In the genomic region with DNA sequence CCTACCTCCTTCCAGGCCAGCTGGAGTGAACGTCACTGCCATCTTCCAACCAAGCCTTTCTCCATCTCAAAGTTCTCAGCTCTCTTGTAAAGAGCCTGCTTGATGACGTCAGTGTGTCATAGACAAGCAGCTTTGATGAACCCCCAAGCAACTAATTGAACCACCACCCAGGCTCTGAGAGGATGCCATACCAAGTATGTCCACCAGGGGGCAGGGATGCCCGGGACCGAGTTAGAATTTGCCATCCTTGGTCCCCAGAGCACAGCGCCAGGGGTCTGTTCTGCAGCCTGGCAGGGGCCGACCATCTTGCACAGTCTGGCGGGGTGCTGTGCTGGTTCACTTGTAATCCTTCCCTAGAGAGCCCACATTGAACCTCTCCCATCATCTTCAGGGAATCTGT, we compare ENCODE assay signal across 9 mouse cellular contexts. TPM values are rescaled to one million over a fixed set of nuclear protein-coding genes. Genes with fewer than 3 reads are reported as not detected.
DNase-seq lines count a peak whose midpoint lies in the region; ATAC-seq and TF ChIP-seq lines count a peak whose summit lies in the region.
"Had no signal": no experiment of that assay in that cellular context is flagged by ENCODE, and none has a peak within 500 bp of the region (broad histone marks: within the 10 kb centered on the region; RNA-seq: fewer than 3 reads in every experiment).

No protein-coding gene starts in this region.

- no peak for ATAC-seq in hindbrain, embryonic 14.5 days (ENCODE audit: low FRiP score)
- ATAC-seq in hindbrain, embryonic 13.5 days (ENCODE audit: low FRiP score) = no peak

- H3K9ac ChIP-seq in hindbrain, embryonic 14.5 days = no peak overlapping the region
- no peak overlapping the region for H3K9ac ChIP-seq in hindbrain, embryonic 13.5 days
- H3K9ac ChIP-seq: limb, embryonic 15.5 days had no signal

- H3K4me2 ChIP-seq in hindbrain, embryonic 14.5 days (replicated peaks) = no peak overlapping the region
- H3K4me2 ChIP-seq in hindbrain, embryonic 13.5 days = no peak overlapping the region
- H3K4me2 ChIP-seq: limb, embryonic 15.5 days had no signal

- intact Hi-C loops in gastrocnemius, adult 2 months (cut with DNase I) = no loop called here

- 10% methylated on average over 7 of the region's 7 CpGs for WGBS in hindbrain, embryonic 14.5 days
- 8% methylated on average over 7 of the region's 7 CpGs for WGBS in hindbrain, embryonic 13.5 days

- no peak overlapping the region for H3K4me3 ChIP-seq in hindbrain, embryonic 14.5 days (replicated peaks; ENCODE audit: low read length)
- no peak overlapping the region for H3K4me3 ChIP-seq in hindbrain, embryonic 13.5 days
- H3K4me3 ChIP-seq in gastrocnemius, adult 2 months = no peak overlapping the region
- H3K4me3 ChIP-seq: limb, embryonic 15.5 days had no signal

- no peaks in the 10 kb centered on the region for H3K27me3 ChIP-seq in hindbrain, embryonic 14.5 days (ENCODE audit: control insufficient read depth, insufficient read depth, low read length)
- H3K27me3 ChIP-seq in hindbrain, embryonic 13.5 days = 0 out of 2 replicates have a peak, but pooled peaks cover 5% of the 10 kb centered on the region
- H3K27me3 ChIP-seq: limb, embryonic 15.5 days had no signal

- TF ChIP-seq CTCF in gastrocnemius, adult 2 months (IDR thresholded peaks at IDR 0.05) = peak; percentile 98

- no peaks in the 10 kb centered on the region for H3K9me3 ChIP-seq in hindbrain, embryonic 14.5 days (ENCODE audit: control insufficient read depth, low read length)
- H3K9me3 ChIP-seq in hindbrain, embryonic 13.5 days = no peaks in the 10 kb centered on the region
- H3K9me3 ChIP-seq: limb, embryonic 15.5 days had no signal

- H3K4me1 ChIP-seq in hindbrain, embryonic 14.5 days (replicated peaks; ENCODE audit: control insufficient read depth, insufficient read depth, low read length) = peaks cover 11% of the 10 kb centered on the region; the same call in 1 of the 2 replicates
- peaks cover 32% of the 10 kb centered on the region for H3K4me1 ChIP-seq in hindbrain, embryonic 13.5 days (replicated peaks)

- peak; percentile 75 for DNase-seq in hindbrain, embryonic 14.5 days (ENCODE audit: low spot score)
- DNase-seq in Muller cell, postnatal 12 days (ENCODE audit: inconsistent ontology term) = peak; percentile 55
- DNase-seq in cerebellum, postnatal 10 days = peak; percentile 85 to 91
- DNase-seq in gastrocnemius, adult 2 months = peak; percentile 71
- DNase-seq in layer of hippocampus, postnatal 36 days = peak; percentile 53 to 66
- DNase-seq in mesoderm, embryonic 11.5 days (ENCODE audit: low read depth, low spot score) = peak; percentile 74
- DNase-seq in spleen, postnatal 36 days (ENCODE audit: low spot score in 2 of 2) = peak; percentile 36 to 37

- H3K27ac ChIP-seq in hindbrain, embryonic 14.5 days = no peak overlapping the region
- H3K27ac ChIP-seq in hindbrain, embryonic 13.5 days = no peak overlapping the region
- no peak overlapping the region for H3K27ac ChIP-seq in gastrocnemius, adult 2 months
- H3K27ac ChIP-seq: limb, embryonic 15.5 days had no signal

- H3K36me3 ChIP-seq in hindbrain, embryonic 14.5 days (replicated peaks; ENCODE audit: control insufficient read depth, insufficient read depth) = no peaks in the 10 kb centered on the region
- H3K36me3 ChIP-seq in hindbrain, embryonic 13.5 days = no peaks in the 10 kb centered on the region
- H3K36me3 ChIP-seq: limb, embryonic 15.5 days had no signal

RNA-seq across cellular contexts. Expression of gene Pard6b, which starts 31.1 kb away (rescaled TPM):
- polyA plus RNA-seq in hindbrain, embryonic 14.5 days (2014; fragmentation: Nextera tagmentation; extraction: Ambion mirVana) = 9.5 and 10.0 TPM in 2 replicates
- 7.5 and 7.9 TPM in 2 replicates for polyA plus RNA-seq in hindbrain, embryonic 13.5 days (2015; fragmentation: Nextera tagmentation; extraction: Ambion mirVana)
- 1 to 10 TPM in 1 of 2 experiments, under 1 TPM in 1; 0.66 to 1.7 TPM for total RNA-seq in gastrocnemius, adult 2 months (2021)
- total RNA-seq in layer of hippocampus, postnatal 36 days (2021) = 1 to 10 TPM; 4.1 to 4.3 TPM

Comparison
In these comparisons a context has a peak if more than half of its experiments do, and no peak if none do; other contexts are left out.
1. DNase-seq: peak in every context shown above with its lines; median percentile 88 in cerebellum, postnatal 10 days; 75 in hindbrain, embryonic 14.5 days; 74 in mesoderm, embryonic 11.5 days; 71 in gastrocnemius, adult 2 months; 60 in layer of hippocampus, postnatal 36 days; 55 in Muller cell, postnatal 12 days; 36 in spleen, postnatal 36 days.